Mouse (Mus musculus): ENCODE results near the gene Orai1.

DNA sequence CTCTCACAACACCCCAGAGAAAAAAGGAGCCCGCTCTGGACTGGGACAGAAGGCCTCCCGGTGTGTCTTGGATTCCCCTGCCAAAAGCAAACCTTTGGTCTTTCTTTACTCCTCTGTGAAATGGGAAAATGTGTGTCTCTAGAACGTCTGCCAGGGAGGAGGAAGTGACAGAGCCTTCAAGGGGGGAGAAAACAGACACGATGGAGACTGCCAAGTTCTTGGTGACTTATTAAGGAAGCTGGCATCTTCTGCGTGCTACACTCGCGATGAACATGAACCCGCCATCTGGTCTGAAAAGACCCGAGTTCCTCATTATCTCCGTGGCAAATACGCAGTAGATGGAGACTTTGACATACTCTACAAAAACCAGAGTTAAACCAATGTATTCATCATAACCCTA lies 49.4 kb upstream of the Orai1 start:
- TF ChIP-seq POLR2A (IDR thresholded peaks at IDR 0.05; ENCODE audit: control insufficient read depth, extremely low read depth, insufficient read depth, low read length, poor library complexity) (no peak), CTCF (IDR thresholded peaks at IDR 0.05; ENCODE audit: borderline replicate concordance, control insufficient read depth, extremely low read depth, insufficient read depth, low read length, poor library complexity) (no peak)
